Mouse (Mus musculus) lung, embryonic 15.5 days (tissue): ENCODE measurements around the gene Spint4. TPM values are rescaled to one million over a fixed set of nuclear protein-coding genes. Genes with fewer than 3 reads are reported as not detected.
A peak's percentile ranks its signal among the peaks of the same experiment; 100 is the strongest.
"Not testable (repeated sequence)": the region's sequence is repeated elsewhere in the genome, so short reads cannot be mapped to it uniquely, and the experiment has no call there.

Experiments
- ATAC-seq: fragments of 200-750 bp; cut with Nextera tagmentation; 2 replicates; pipeline ENCODE4 v1.8.0; 2017; ENCODE audit warnings: moderate number of reproducible peaks, borderline replicate concordance; ENCODE audit not compliant: low FRiP score, low TSS enrichment; ENCODE audit errors: extremely low read depth
- H3K27ac ChIP-seq: fragments of 300-500 bp; sonication (generic); 2 replicates; pipeline ENCODE4 v1.5.1; 2015; ENCODE audit warnings: moderate library complexity, mild to moderate bottlenecking, inconsistent platforms
- H3K27me3 ChIP-seq: fragments of 300-500 bp; sonication (generic); 2 replicates; pipeline ENCODE4 v1.6.1; 2015; ENCODE audit warnings: inconsistent platforms
- H3K36me3 ChIP-seq: fragments of 300-500 bp; sonication (generic); 2 replicates; pipeline ENCODE4 v1.6.1; 2015; ENCODE audit warnings: inconsistent platforms
- H3K4me1 ChIP-seq: fragments of 300-500 bp; sonication (generic); 2 replicates; pipeline ENCODE4 v1.6.1; 2015; ENCODE audit warnings: inconsistent platforms
- H3K4me2 ChIP-seq: fragments of 300-500 bp; sonication (generic); 2 replicates; pipeline ENCODE4 v1.6.1; 2015; ENCODE audit warnings: inconsistent platforms, mild to moderate bottlenecking, moderate library complexity
- H3K4me3 ChIP-seq: fragments of 300-500 bp; sonication (generic); 2 replicates; pipeline ENCODE4 v1.5.1; 2015; ENCODE audit warnings: mild to moderate bottlenecking, inconsistent platforms
- H3K9ac ChIP-seq: fragments of 300-500 bp; sonication (generic); 2 replicates; pipeline ENCODE4 v1.6.1; 2015; ENCODE audit warnings: inconsistent platforms
- H3K9me3 ChIP-seq: fragments of 300-500 bp; sonication (generic); 2 replicates; pipeline ENCODE4 v1.6.1; 2016; ENCODE audit warnings: inconsistent platforms
- WGBS: fragments of 180-500 bp; shearing (Covaris S2); methylation state at CpG from one replicate; pipeline ENCODE4 v1.1.7; 2015; 5-methylcytosine and 5-hydroxymethylcytosine counted together
- polyA plus RNA-seq: library from polyadenylated mRNA; unstranded; fragments of >200 nt; fragmentation: Nextera tagmentation; extraction: Ambion mirVana; gene quantifications from 2 replicates; pipeline ENCODE4 v1.2.1, GENCODE M21; 2015

Spint4 gene
- polyA plus RNA-seq, 1 experiment from 2014 or later, result not detected

- no peak for ATAC-seq
- no peaks in the 10 kb centered on the region for H3K4me1 ChIP-seq
- H3K27me3 ChIP-seq, result no peaks in the 10 kb centered on the region
- WGBS, result 65% methylated on average over 5 of the region's 5 CpGs
- no peaks in the 10 kb centered on the region for H3K36me3 ChIP-seq
- H3K27ac ChIP-seq, result no peak overlapping the region
- H3K9ac ChIP-seq, result no peak overlapping the region
- H3K4me2 ChIP-seq, result no peak overlapping the region
- H3K4me3 ChIP-seq, result no peak overlapping the region
- H3K9me3 ChIP-seq, result no peaks in the 10 kb centered on the region
Observed at GRCm38 (mm10) chr2:164700959-164701358, 2.7 kb downstream of the Spint4 start.

- H3K4me3 ChIP-seq, result no peak overlapping the region
- H3K36me3 ChIP-seq, result no peaks in the 10 kb centered on the region
- H3K4me1 ChIP-seq, result no peaks in the 10 kb centered on the region
- H3K9ac ChIP-seq, result no peak overlapping the region
- no peak overlapping the region for H3K4me2 ChIP-seq
- H3K9me3 ChIP-seq, result no peaks in the 10 kb centered on the region
- 83% methylated on average over 5 of the region's 5 CpGs for WGBS
- H3K27ac ChIP-seq, result no peak overlapping the region
- H3K27me3 ChIP-seq, result no peaks in the 10 kb centered on the region
- no peak for ATAC-seq
Observed at GRCm38 (mm10) chr2:164701761-164702160, 3.5 kb downstream of the Spint4 start.

GRCm38 (mm10) chr2:164704235-164704634, 5.9 kb downstream of the Spint4 start:
- 71% methylated on average over 5 of the region's 5 CpGs for WGBS
- no peak overlapping the region for H3K4me3 ChIP-seq
- H3K9me3 ChIP-seq, result no peaks in the 10 kb centered on the region
- no peak for ATAC-seq
- H3K4me1 ChIP-seq, result no peaks in the 10 kb centered on the region
- H3K36me3 ChIP-seq, result no peaks in the 10 kb centered on the region
- H3K4me2 ChIP-seq, result no peak overlapping the region
- no peak overlapping the region for H3K27ac ChIP-seq
- no peak overlapping the region for H3K9ac ChIP-seq
- H3K27me3 ChIP-seq, result no peaks in the 10 kb centered on the region

- H3K27ac ChIP-seq, result no peak overlapping the region
- H3K27me3 ChIP-seq, result no peaks in the 10 kb centered on the region
- H3K4me2 ChIP-seq, result no peak overlapping the region
- no peaks in the 10 kb centered on the region for H3K4me1 ChIP-seq
- H3K4me3 ChIP-seq, result no peak overlapping the region
- H3K36me3 ChIP-seq, result no peaks in the 10 kb centered on the region
- H3K9ac ChIP-seq, result no peak overlapping the region
- no peak for ATAC-seq
- WGBS, result 87% methylated on average over 6 of the region's 6 CpGs
- H3K9me3 ChIP-seq, result no peaks in the 10 kb centered on the region
Observed at GRCm38 (mm10) chr2:164705328-164705727, 7.0 kb downstream of the Spint4 start.

- no peak overlapping the region for H3K9ac ChIP-seq
- H3K4me2 ChIP-seq, result no peak overlapping the region
- no peak overlapping the region for H3K27ac ChIP-seq
- H3K9me3 ChIP-seq, result no peaks in the 10 kb centered on the region
- 87% methylated on average over 14 of the region's 14 CpGs for WGBS
- ATAC-seq, result no peak
- H3K27me3 ChIP-seq, result no peaks in the 10 kb centered on the region
- H3K4me3 ChIP-seq, result no peak overlapping the region
- no peaks in the 10 kb centered on the region for H3K36me3 ChIP-seq
- no peaks in the 10 kb centered on the region for H3K4me1 ChIP-seq
Observed at GRCm38 (mm10) chr2:164705991-164706390, 7.7 kb downstream of the Spint4 start.

- H3K4me2 ChIP-seq, result no peak within 1 kb of the TSS
- 60% methylated on average over 6 of the region's 6 CpGs for WGBS
- no peak within 1 kb of the TSS for H3K27ac ChIP-seq
- H3K9ac ChIP-seq, result no peak within 1 kb of the TSS
- ATAC-seq, result no peak
- H3K36me3 ChIP-seq, result no peaks in the 10 kb centered on the region
- H3K4me3 ChIP-seq, result no peak within 1 kb of the TSS
- H3K27me3 ChIP-seq, result no peaks in the 10 kb centered on the region
- H3K4me1 ChIP-seq, result no peaks in the 10 kb centered on the region
- H3K9me3 ChIP-seq, result no peaks in the 10 kb centered on the region
Observed at GRCm38 (mm10) chr2:164715005-164715404, 16.7 kb downstream of the Spint4 start, which contains the start of gene Spint5. Gene Spint5, plus strand, starts transcription at chr2:164715305.

- WGBS, result 88% methylated on average over 23 of the region's 23 CpGs
- H3K9me3 ChIP-seq, H3K36me3 ChIP-seq, H3K4me3 ChIP-seq, H3K27ac ChIP-seq, H3K9ac ChIP-seq, H3K4me1 ChIP-seq, ATAC-seq, H3K4me2 ChIP-seq, H3K27me3 ChIP-seq: not testable (repeated sequence)
Observed at GRCm38 (mm10) chr2:164716194-164716786, 18.0 kb downstream of the Spint4 start.

- Histone ChIP-seq H3K27ac (no peak overlapping the region), H3K4me2 (no peak overlapping the region), H3K4me1 (no peaks in the 10 kb centered on the region), H3K9ac (no peak overlapping the region), H3K36me3 (no peaks in the 10 kb centered on the region), H3K4me3 (no peak overlapping the region), H3K9me3 (no peaks in the 10 kb centered on the region), H3K27me3 (no peaks in the 10 kb centered on the region)
- no peak for ATAC-seq
- WGBS, result 59% methylated on average over 4 of the region's 4 CpGs
Observed at GRCm38 (mm10) chr2:164723276-164723675, 25.0 kb downstream of the Spint4 start.

- WGBS, result 15% methylated on average over 6 of the region's 6 CpGs
- Histone ChIP-seq H3K4me2 (no peak overlapping the region), H3K4me3 (no peak overlapping the region), H3K36me3 (no peaks in the 10 kb centered on the region), H3K27me3 (no peaks in the 10 kb centered on the region), H3K9ac (no peak overlapping the region), H3K4me1 (no peaks in the 10 kb centered on the region), H3K9me3 (no peaks in the 10 kb centered on the region), H3K27ac (no peak overlapping the region)
- peak; percentile 42; the same call in 1 of the 2 replicates for ATAC-seq
Observed at GRCm38 (mm10) chr2:164725895-164726619, 27.8 kb downstream of the Spint4 start.

- Histone ChIP-seq H3K4me3 (no peak overlapping the region), H3K27me3 (no peaks in the 10 kb centered on the region), H3K36me3 (no peaks in the 10 kb centered on the region), H3K4me1 (peaks cover 22% of the 10 kb centered on the region), H3K27ac (no peak overlapping the region), H3K9ac (no peak overlapping the region), H3K4me2 (no peak overlapping the region), H3K9me3 (no peaks in the 10 kb centered on the region)
- WGBS, result 66% methylated on average over 5 of the region's 5 CpGs
- ATAC-seq, result no peak
Observed at GRCm38 (mm10) chr2:164731719-164732118, 33.4 kb downstream of the Spint4 start.

GRCm38 (mm10) chr2:164733259-164733658, 35.0 kb downstream of the Spint4 start:
- H3K9ac ChIP-seq, result no peak overlapping the region
- no peak overlapping the region for H3K4me2 ChIP-seq
- peak; percentile 65; the same call in 1 of the 2 replicates for ATAC-seq
- H3K4me1 ChIP-seq, result peaks cover 29% of the 10 kb centered on the region
- H3K4me3 ChIP-seq, result no peak overlapping the region
- 53% methylated on average over 2 of the region's 2 CpGs for WGBS
- no peaks in the 10 kb centered on the region for H3K36me3 ChIP-seq
- peak overlapping the region; percentile 81 for H3K27ac ChIP-seq
- H3K27me3 ChIP-seq, result no peaks in the 10 kb centered on the region
- no peaks in the 10 kb centered on the region for H3K9me3 ChIP-seq

- no peaks in the 10 kb centered on the region for H3K27me3 ChIP-seq
- no peak overlapping the region for H3K9ac ChIP-seq
- no peak overlapping the region for H3K4me2 ChIP-seq
- no peaks in the 10 kb centered on the region for H3K36me3 ChIP-seq
- 59% methylated on average over 5 of the region's 5 CpGs for WGBS
- peaks cover 29% of the 10 kb centered on the region for H3K4me1 ChIP-seq
- no peak overlapping the region for H3K4me3 ChIP-seq
- no peak overlapping the region for H3K27ac ChIP-seq
- no peak; the same call in 1 of the 2 replicates for ATAC-seq
- H3K9me3 ChIP-seq, result no peaks in the 10 kb centered on the region
Observed at GRCm38 (mm10) chr2:164734839-164735238, 36.5 kb downstream of the Spint4 start.
